Mouse (Mus musculus) forebrain, postnatal 0 days (tissue): ENCODE data around the gene Srpk2. TPM values are rescaled to one million over a fixed set of nuclear protein-coding genes. Genes with fewer than 3 reads are reported as not detected.
"Not testable (repeated sequence)": the region's sequence is repeated elsewhere in the genome, so short reads cannot be mapped to it uniquely, and the experiment has no call there.

Source experiments
- ATAC-seq: fragments of 200-750 bp; cut with Nextera tagmentation; 2 replicates; pipeline ENCODE4 v1.8.0; 2017; ENCODE audit warnings: mild to moderate bottlenecking, moderate library complexity
- DNase-seq: peaks from one replicate; pipeline ENCODE4 v3.0.0-alpha.2; 2015
- H3K27ac ChIP-seq: fragments of 300-500 bp; sonication (generic); 2 replicates; pipeline ENCODE4 v1.5.1; 2014; ENCODE audit warnings: low read depth, mild to moderate bottlenecking, antibody characterized with exemption, low read length, moderate library complexity, mixed read lengths
- H3K27me3 ChIP-seq: fragments of 300-500 bp; sonication (generic); 2 replicates; pipeline ENCODE4 v1.6.1; 2014; ENCODE audit warnings: mild to moderate bottlenecking, low read length, mixed read lengths; ENCODE audit not compliant: insufficient read depth
- H3K36me3 ChIP-seq: fragments of 300-500 bp; sonication (generic); 2 replicates; pipeline ENCODE4 v1.6.1; 2014; ENCODE audit warnings: mild to moderate bottlenecking, moderate library complexity; ENCODE audit not compliant: insufficient read depth
- H3K4me1 ChIP-seq: fragments of 300-500 bp; sonication (generic); 2 replicates; pipeline ENCODE4 v1.6.1; 2014; ENCODE audit warnings: antibody characterized with exemption; ENCODE audit not compliant: insufficient read depth
- H3K4me2 ChIP-seq: fragments of 300-500 bp; sonication (generic); 2 replicates; pipeline ENCODE4 v1.6.1; 2014; ENCODE audit warnings: low read depth, mild to moderate bottlenecking, moderate library complexity
- H3K4me3 ChIP-seq: fragments of 300-500 bp; sonication (generic); 2 replicates; pipeline ENCODE4 v1.5.1; 2014; ENCODE audit warnings: low read depth, low read length, mixed read lengths
- H3K9ac ChIP-seq: fragments of 300-500 bp; sonication (generic); 2 replicates; pipeline ENCODE4 v1.6.1; 2014; ENCODE audit warnings: mild to moderate bottlenecking
- H3K9me3 ChIP-seq: fragments of 300-500 bp; sonication (generic); 2 replicates; pipeline ENCODE4 v1.6.1; 2016; ENCODE audit warnings: low read length
- CTCF ChIP-seq: sonication (generic); IDR thresholded peaks from 2 replicates; pipeline ENCODE4 v1.5.1; 2016; ENCODE audit warnings: antibody characterized with exemption, control low read depth, low read depth
- WGBS: fragments of 180-500 bp; shearing (Covaris S2); extraction: QIAGEN DNeasy Blood & Tissue Kit; methylation state at CpG from one replicate; pipeline ENCODE4 v1.1.7; 2014; 5-methylcytosine and 5-hydroxymethylcytosine counted together
- polyA plus RNA-seq: library from polyadenylated mRNA; unstranded; fragments of >200 nt; fragmentation: Nextera tagmentation; extraction: Ambion mirVana; gene quantifications from 2 replicates; pipeline ENCODE4 v1.2.1, GENCODE M21; 2015
- total RNA-seq: library from RNA; depleted of rRNA; stranded (reverse); fragments of >200 nt; gene quantifications from 2 replicates; pipeline ENCODE4 v1.2.3, GENCODE M21; 2014

The Srpk2 gene
- total and polyA plus RNA-seq, 2 experiments from 2014 or later: 88.8 to 144 TPM

GRCm38 (mm10) chr5:23597260-23597864 is 87.1 kb downstream of the Srpk2 start:
- H3K9me3 ChIP-seq: no peaks in the 10 kb centered on the region
- no peaks in the 10 kb centered on the region for H3K4me1 ChIP-seq
- H3K27ac ChIP-seq: no peak overlapping the region
- H3K27me3 ChIP-seq: no peaks in the 10 kb centered on the region
- 77% methylated on average over 8 of the region's 8 CpGs for WGBS
- ATAC-seq (no peak), DNase-seq (no peak)
- H3K36me3 ChIP-seq: no peaks in the 10 kb centered on the region
- H3K4me2 ChIP-seq: no peak overlapping the region
- H3K9ac ChIP-seq: no peak overlapping the region
- no peak for TF ChIP-seq CTCF
- H3K4me3 ChIP-seq: no peak overlapping the region

- ATAC-seq (no peak), DNase-seq (no peak)
- no peaks in the 10 kb centered on the region for H3K36me3 ChIP-seq
- TF ChIP-seq CTCF: no peak
- H3K27ac ChIP-seq: no peak overlapping the region
- H3K9me3 ChIP-seq: no peaks in the 10 kb centered on the region
- H3K4me1 ChIP-seq: no peaks in the 10 kb centered on the region
- H3K27me3 ChIP-seq: no peaks in the 10 kb centered on the region
- WGBS: 85% methylated on average over 5 of the region's 5 CpGs
- no peak overlapping the region for H3K4me2 ChIP-seq
- no peak overlapping the region for H3K9ac ChIP-seq
- no peak overlapping the region for H3K4me3 ChIP-seq
Measured at GRCm38 (mm10) chr5:23596326-23596965, 88.0 kb downstream of the Srpk2 start.

- H3K9me3 ChIP-seq: not testable (repeated sequence)
- 92% methylated on average over 4 of the region's 5 CpGs for WGBS
Measured at GRCm38 (mm10) chr5:23590298-23590697, 94.1 kb downstream of the Srpk2 start.

GRCm38 (mm10) chr5:23587614-23588013 is 96.8 kb downstream of the Srpk2 start:
- 89% methylated on average over 2 of the region's 2 CpGs for WGBS
- Histone ChIP-seq H3K4me3 (no peak overlapping the region), H3K4me2 (no peak overlapping the region), H3K9me3 (no peaks in the 10 kb centered on the region), H3K4me1 (no peaks in the 10 kb centered on the region), H3K27ac (no peak overlapping the region), H3K9ac (no peak overlapping the region), H3K36me3 (no peaks in the 10 kb centered on the region), H3K27me3 (no peaks in the 10 kb centered on the region)
- DNase-seq (no peak), ATAC-seq (no peak)
- no peak for TF ChIP-seq CTCF

More at GRCm38 (mm10) chr5:23590298-23590697, 94.1 kb downstream of the Srpk2 start:
- H3K4me2 ChIP-seq, H3K4me1 ChIP-seq, H3K27ac ChIP-seq, DNase-seq, H3K9ac ChIP-seq, H3K36me3 ChIP-seq, ATAC-seq, H3K27me3 ChIP-seq, H3K4me3 ChIP-seq: not testable (repeated sequence)

- Histone ChIP-seq H3K36me3 (no peaks in the 10 kb centered on the region), H3K9me3 (no peaks in the 10 kb centered on the region), H3K9ac (no peak overlapping the region), H3K4me3 (no peak overlapping the region), H3K27me3 (no peaks in the 10 kb centered on the region), H3K4me2 (no peak overlapping the region), H3K27ac (no peak overlapping the region), H3K4me1 (no peaks in the 10 kb centered on the region)
- no peak for TF ChIP-seq CTCF
- WGBS: 92% methylated on average over 13 of the region's 13 CpGs
- ATAC-seq: no peak
- DNase-seq: no peak
Measured at GRCm38 (mm10) chr5:23586531-23587453, 97.6 kb downstream of the Srpk2 start.

- ATAC-seq (no peak), DNase-seq (no peak)
- no peak overlapping the region for H3K4me3 ChIP-seq
- no peaks in the 10 kb centered on the region for H3K36me3 ChIP-seq
- no peak overlapping the region for H3K27ac ChIP-seq
- no peaks in the 10 kb centered on the region for H3K27me3 ChIP-seq
- TF ChIP-seq CTCF: no peak
- no peak overlapping the region for H3K4me2 ChIP-seq
- 56% methylated on average over 2 of the region's 2 CpGs for WGBS
- H3K9ac ChIP-seq: no peak overlapping the region
- no peaks in the 10 kb centered on the region for H3K9me3 ChIP-seq
- H3K4me1 ChIP-seq: no peaks in the 10 kb centered on the region
Measured at GRCm38 (mm10) chr5:23581484-23582060, 102.8 kb downstream of the Srpk2 start.
